Mouse (Mus musculus): Measurements from ENCODE around the gene Sox8. TPM values are rescaled to one million over a fixed set of nuclear protein-coding genes. Genes with fewer than 3 reads are reported as not detected.
A peak's percentile ranks its signal among the peaks of the same experiment; 100 is the strongest.

Sox8 gene
- polyA plus RNA-seq, 1 experiment, result 8.2 TPM

DNA sequence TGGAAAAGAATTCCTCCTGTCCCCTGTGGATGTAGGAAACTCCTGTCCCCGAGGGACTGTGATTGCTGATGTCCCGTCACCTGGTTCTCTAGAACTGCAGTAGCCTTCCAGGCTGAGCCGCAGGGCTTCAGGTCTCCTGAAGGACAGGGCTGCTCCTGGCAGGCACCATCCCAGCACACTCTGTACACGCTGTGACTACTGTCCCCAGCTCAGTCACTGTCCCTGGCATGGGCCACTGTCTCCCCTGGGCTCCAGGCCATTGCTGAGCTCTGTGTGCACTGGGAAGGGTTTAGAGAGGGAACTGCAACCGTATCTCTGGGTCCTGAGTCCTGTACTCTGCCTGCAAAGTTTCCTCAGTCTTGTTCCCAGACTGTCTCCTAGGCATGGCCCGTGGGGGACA, 21.9 kb upstream of the Sox8 start:
- no peak overlapping the region for H3K4me3 ChIP-seq (ENCODE audit: control insufficient read depth, low read depth, low read length)
- peaks cover 4% of the 10 kb centered on the region; the same call in 1 of the 2 replicates for H3K4me1 ChIP-seq (ENCODE audit: control insufficient read depth, insufficient read depth, low read length)
- H3K27me3 ChIP-seq (ENCODE audit: control insufficient read depth, insufficient read depth, low read length), result no peaks in the 10 kb centered on the region
- peak overlapping the region; percentile 12 for H3K27ac ChIP-seq (ENCODE audit: control insufficient read depth, insufficient read depth, low read depth, low read length)
- no peak for TF ChIP-seq CTCF (IDR thresholded peaks at IDR 0.05; ENCODE audit: control insufficient read depth, insufficient read depth, insufficient replicate concordance, low read depth, low read length)
- TF ChIP-seq POLR2A (IDR thresholded peaks at IDR 0.05; ENCODE audit: control insufficient read depth, low read depth, low read length), result no peak
- no peaks in the 10 kb centered on the region for H3K36me3 ChIP-seq (ENCODE audit: control insufficient read depth, insufficient read depth, low read length)

DNA sequence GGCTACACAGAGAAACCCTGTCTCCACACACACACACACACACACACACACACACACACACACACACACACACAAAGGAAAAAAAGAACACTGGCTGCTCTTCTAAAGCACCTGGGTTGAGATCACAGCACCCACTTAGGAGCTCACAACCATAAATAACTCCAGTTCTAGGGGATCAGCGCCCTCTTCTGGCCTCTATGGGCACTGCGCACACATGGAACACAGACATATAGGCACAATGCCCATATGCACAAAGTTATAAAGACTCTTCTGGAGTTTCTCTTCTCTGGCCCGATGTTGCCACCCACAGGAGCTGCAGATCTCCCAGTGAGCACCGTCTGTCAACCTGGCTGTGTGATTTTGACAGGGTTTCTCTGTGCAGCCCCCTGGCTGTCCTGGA, 20.5 kb upstream of the Sox8 start:
- H3K27ac ChIP-seq (ENCODE audit: control insufficient read depth, insufficient read depth, low read depth, low read length), result peak overlapping the region; percentile 24
- no peak overlapping the region for H3K4me3 ChIP-seq (ENCODE audit: control insufficient read depth, low read depth, low read length)
- TF ChIP-seq POLR2A (IDR thresholded peaks at IDR 0.05; ENCODE audit: control insufficient read depth, low read depth, low read length), result no peak
- peak; percentile 75; the same call in 1 of the 2 replicates for TF ChIP-seq CTCF (IDR thresholded peaks at IDR 0.05; ENCODE audit: control insufficient read depth, insufficient read depth, insufficient replicate concordance, low read depth, low read length)
- peaks cover 4% of the 10 kb centered on the region; the same call in 1 of the 2 replicates for H3K4me1 ChIP-seq (ENCODE audit: control insufficient read depth, insufficient read depth, low read length)
- no peaks in the 10 kb centered on the region for H3K27me3 ChIP-seq (ENCODE audit: control insufficient read depth, insufficient read depth, low read length)
- H3K36me3 ChIP-seq (ENCODE audit: control insufficient read depth, insufficient read depth, low read length), result no peaks in the 10 kb centered on the region; the same call in 1 of the 2 replicates

DNA sequence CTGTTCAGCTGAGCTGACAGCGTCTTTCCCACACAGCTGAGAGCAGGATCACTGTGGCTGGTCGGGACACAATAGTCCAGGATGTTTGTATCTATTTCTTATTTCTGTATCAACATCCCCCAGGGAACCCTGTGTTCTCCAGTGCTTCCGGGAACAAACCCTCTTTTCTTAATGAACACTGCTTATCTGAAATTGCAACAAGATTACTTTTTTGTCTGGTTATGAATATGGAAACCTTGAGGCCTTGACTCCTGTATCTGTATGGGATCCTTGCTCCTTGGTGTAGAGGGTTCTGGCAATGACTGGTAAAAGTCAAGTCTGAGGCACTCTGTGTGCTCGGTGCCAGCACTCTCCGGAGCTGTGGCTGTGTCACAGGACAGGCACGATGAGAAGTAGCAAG, 19.6 kb upstream of the Sox8 start:
- H3K4me1 ChIP-seq (ENCODE audit: control insufficient read depth, insufficient read depth, low read length), result peaks cover 4% of the 10 kb centered on the region; the same call in 1 of the 2 replicates
- no peaks in the 10 kb centered on the region for H3K27me3 ChIP-seq (ENCODE audit: control insufficient read depth, insufficient read depth, low read length)
- H3K4me3 ChIP-seq (ENCODE audit: control insufficient read depth, low read depth, low read length), result no peak overlapping the region
- no peak overlapping the region for H3K27ac ChIP-seq (ENCODE audit: control insufficient read depth, insufficient read depth, low read depth, low read length)
- TF ChIP-seq CTCF (IDR thresholded peaks at IDR 0.05; ENCODE audit: control insufficient read depth, insufficient read depth, insufficient replicate concordance, low read depth, low read length) (no peak), POLR2A (IDR thresholded peaks at IDR 0.05; ENCODE audit: control insufficient read depth, low read depth, low read length) (no peak; the same call in 1 of the 2 replicates)
- no peaks in the 10 kb centered on the region; the same call in 1 of the 2 replicates for H3K36me3 ChIP-seq (ENCODE audit: control insufficient read depth, insufficient read depth, low read length)

DNA sequence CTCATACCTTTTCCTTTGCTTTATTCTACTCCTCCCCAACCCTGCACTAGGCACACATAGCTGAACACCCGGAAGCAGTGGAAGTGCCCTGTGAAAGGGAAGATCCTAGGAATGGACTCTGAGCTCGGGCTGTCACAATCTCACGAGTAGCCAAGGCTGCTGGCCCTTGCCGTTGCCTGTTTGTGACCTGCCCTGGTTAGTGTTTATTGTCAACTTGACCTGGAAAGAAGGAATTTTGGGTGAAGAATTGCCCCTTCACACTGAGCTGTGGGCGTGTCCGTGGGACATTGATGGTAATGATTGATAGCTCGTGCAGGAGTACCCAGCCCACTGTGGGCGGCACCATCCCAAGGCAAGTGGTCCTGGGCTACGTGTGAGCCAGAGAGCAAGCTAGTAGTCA, 14.2 kb upstream of the Sox8 start:
- TF ChIP-seq POLR2A (IDR thresholded peaks at IDR 0.05; ENCODE audit: control insufficient read depth, low read depth, low read length) (no peak), CTCF (IDR thresholded peaks at IDR 0.05; ENCODE audit: control insufficient read depth, insufficient read depth, insufficient replicate concordance, low read depth, low read length) (no peak)
- Histone ChIP-seq H3K4me1 (ENCODE audit: control insufficient read depth, insufficient read depth, low read length) (peaks cover 5% of the 10 kb centered on the region), H3K27ac (ENCODE audit: control insufficient read depth, insufficient read depth, low read depth, low read length) (no peak overlapping the region), H3K4me3 (ENCODE audit: control insufficient read depth, low read depth, low read length) (no peak overlapping the region), H3K27me3 (ENCODE audit: control insufficient read depth, insufficient read depth, low read length) (no peaks in the 10 kb centered on the region), H3K36me3 (ENCODE audit: control insufficient read depth, insufficient read depth, low read length) (no peaks in the 10 kb centered on the region; the same call in 1 of the 2 replicates)

DNA sequence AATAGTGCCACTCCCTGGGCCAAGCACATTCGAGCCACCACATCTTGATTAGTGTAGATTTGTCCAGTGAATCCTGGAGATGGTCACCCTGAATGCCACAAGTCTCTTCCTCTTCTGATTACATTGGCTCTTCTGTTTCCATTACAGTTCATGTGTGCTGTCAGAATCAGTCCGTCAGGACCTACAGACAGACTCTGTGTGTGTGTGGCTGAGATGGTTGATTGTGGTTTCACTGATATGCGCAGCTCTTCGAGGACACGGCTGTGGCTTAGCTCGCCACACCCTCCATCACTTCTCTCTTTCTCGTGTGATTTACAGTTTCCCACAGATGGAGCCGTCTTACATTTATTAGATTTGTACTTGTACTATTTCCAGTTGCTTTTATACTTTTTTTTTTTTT, 13.4 kb upstream of the Sox8 start:
- no peaks in the 10 kb centered on the region for H3K27me3 ChIP-seq (ENCODE audit: control insufficient read depth, insufficient read depth, low read length)
- TF ChIP-seq CTCF (IDR thresholded peaks at IDR 0.05; ENCODE audit: control insufficient read depth, insufficient read depth, insufficient replicate concordance, low read depth, low read length), result no peak
- TF ChIP-seq POLR2A (IDR thresholded peaks at IDR 0.05; ENCODE audit: control insufficient read depth, low read depth, low read length), result no peak
- no peaks in the 10 kb centered on the region; the same call in 1 of the 2 replicates for H3K36me3 ChIP-seq (ENCODE audit: control insufficient read depth, insufficient read depth, low read length)
- H3K4me1 ChIP-seq (ENCODE audit: control insufficient read depth, insufficient read depth, low read length), result peaks cover 4% of the 10 kb centered on the region
- no peak overlapping the region for H3K27ac ChIP-seq (ENCODE audit: control insufficient read depth, insufficient read depth, low read depth, low read length)
- no peak overlapping the region for H3K4me3 ChIP-seq (ENCODE audit: control insufficient read depth, low read depth, low read length)

DNA sequence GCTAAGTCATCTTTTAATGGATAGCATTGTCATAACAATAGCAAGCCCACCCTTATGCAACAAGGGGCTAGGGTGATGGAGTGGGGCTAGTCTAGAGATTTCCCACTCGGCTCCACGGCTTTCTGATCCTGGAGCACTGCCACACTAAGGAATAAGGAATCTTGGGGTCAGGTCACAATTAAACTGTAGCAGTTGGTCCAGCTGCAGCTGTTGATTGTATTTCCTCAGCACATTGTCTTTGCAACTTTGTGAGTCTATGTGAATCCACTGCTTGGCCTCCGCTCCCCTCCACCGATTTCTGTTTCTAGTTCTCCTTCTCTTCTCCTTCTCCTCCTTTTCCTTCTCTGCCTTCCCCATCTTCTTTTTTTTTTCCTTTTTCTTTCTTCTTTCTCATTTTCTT, 12.6 kb upstream of the Sox8 start:
- peaks cover 6% of the 10 kb centered on the region for H3K4me1 ChIP-seq (ENCODE audit: control insufficient read depth, insufficient read depth, low read length)
- H3K27ac ChIP-seq (ENCODE audit: control insufficient read depth, insufficient read depth, low read depth, low read length), result no peak overlapping the region
- TF ChIP-seq POLR2A (IDR thresholded peaks at IDR 0.05; ENCODE audit: control insufficient read depth, low read depth, low read length), result no peak
- no peak for TF ChIP-seq CTCF (IDR thresholded peaks at IDR 0.05; ENCODE audit: control insufficient read depth, insufficient read depth, insufficient replicate concordance, low read depth, low read length)
- H3K36me3 ChIP-seq (ENCODE audit: control insufficient read depth, insufficient read depth, low read length), result no peaks in the 10 kb centered on the region; the same call in 1 of the 2 replicates
- H3K4me3 ChIP-seq (ENCODE audit: control insufficient read depth, low read depth, low read length), result no peak overlapping the region
- no peaks in the 10 kb centered on the region for H3K27me3 ChIP-seq (ENCODE audit: control insufficient read depth, insufficient read depth, low read length)

DNA sequence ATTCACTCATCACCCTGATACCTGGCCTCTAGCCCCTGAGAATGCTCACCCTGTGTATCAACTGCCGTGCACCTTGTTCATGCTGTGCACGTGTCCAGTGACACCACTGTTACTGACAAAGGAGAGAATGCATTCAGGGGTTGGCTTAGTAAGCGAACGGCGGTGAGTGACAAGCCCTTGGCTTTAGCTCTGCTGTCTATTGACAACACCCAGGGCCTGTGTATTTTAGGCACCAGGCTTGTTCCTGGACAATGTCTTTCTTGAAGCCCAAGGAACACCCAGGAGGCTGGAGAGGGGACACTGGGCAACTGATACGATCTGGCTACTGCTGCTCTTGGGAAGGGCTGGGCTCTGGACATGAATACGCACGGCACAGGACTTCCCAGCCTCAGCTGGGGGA, 11.6 kb upstream of the Sox8 start:
- H3K36me3 ChIP-seq (ENCODE audit: control insufficient read depth, insufficient read depth, low read length), result no peaks in the 10 kb centered on the region; the same call in 1 of the 2 replicates
- peaks cover 6% of the 10 kb centered on the region for H3K4me1 ChIP-seq (ENCODE audit: control insufficient read depth, insufficient read depth, low read length)
- no peaks in the 10 kb centered on the region for H3K27me3 ChIP-seq (ENCODE audit: control insufficient read depth, insufficient read depth, low read length)
- H3K27ac ChIP-seq (ENCODE audit: control insufficient read depth, insufficient read depth, low read depth, low read length), result no peak overlapping the region
- no peak for TF ChIP-seq CTCF (IDR thresholded peaks at IDR 0.05; ENCODE audit: control insufficient read depth, insufficient read depth, insufficient replicate concordance, low read depth, low read length)
- TF ChIP-seq POLR2A (IDR thresholded peaks at IDR 0.05; ENCODE audit: control insufficient read depth, low read depth, low read length), result no peak
- no peak overlapping the region for H3K4me3 ChIP-seq (ENCODE audit: control insufficient read depth, low read depth, low read length)
